Mouse (Mus musculus) layer of hippocampus, adult 9-11 months (tissue): ENCODE data around the gene Eif4a2.

Source experiments
- DNase-seq: peaks from one replicate; pipeline ENCODE4 v3.0.0; 2022

Gene Eif4a2

DNA sequence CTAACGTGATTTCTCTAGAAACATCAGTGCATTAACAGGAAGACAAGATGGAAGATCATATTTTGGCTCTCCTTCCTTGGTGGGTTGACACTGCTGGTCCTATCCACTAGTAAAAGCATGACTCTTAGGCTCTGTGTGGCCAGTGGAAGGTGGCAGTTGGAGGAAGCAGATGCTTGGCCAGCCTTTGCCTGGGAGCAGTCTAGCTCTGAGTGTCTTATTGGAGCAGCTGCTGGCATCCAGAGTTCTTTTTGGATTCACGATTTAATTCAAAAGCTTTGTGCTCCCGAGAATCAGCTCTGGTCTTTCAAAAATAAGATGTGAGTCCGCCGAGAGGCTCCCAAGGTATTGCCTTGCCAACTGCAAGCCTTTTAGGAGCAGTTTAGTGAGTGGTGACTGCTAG is 38.0 kb downstream of the Eif4a2 start:
- no peak for DNase-seq

DNA sequence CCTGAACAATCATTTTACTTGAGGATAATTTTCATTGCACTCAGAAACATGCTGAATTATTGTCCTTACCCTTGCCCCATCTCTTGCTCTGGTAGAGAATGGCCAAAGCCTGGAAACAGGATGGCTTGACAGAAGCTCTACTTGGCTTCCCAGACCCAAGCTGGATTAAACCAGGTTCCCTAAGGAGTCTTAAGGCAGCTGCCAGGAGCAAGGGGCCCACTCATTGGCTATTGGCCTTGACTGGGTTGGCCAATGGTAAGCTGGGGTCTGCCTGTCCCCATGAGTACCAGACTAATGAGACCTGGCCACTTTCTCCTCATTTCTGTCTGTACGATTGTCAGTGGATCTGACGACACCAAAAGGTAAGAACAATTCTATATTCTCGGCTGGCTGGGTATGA is 39.0 kb downstream of the Eif4a2 start, which contains the start of gene Adipoq:
Gene Adipoq, plus strand, starts transcription at position 257 of the 400 bp plus-strand sequence.
- DNase-seq, result no peak

DNA sequence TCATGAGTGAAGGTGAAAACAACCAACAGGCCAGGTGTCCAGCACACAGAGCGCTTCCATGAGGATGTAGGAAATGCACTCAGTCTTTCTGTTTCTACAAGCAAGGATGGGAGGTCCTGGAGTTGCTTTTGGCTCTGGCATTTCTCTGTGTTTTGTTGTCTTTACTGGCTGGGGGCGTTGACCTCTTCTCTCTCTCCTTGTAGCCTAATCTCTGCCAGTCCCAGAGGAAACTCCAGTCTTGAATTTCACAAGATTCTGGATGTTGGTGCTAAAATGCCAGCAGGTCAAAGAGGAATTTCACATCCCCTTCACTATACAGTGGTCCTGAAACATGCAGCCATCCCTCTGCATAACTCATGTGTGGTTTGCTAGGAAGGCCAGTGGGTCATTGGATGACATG is 41.7 kb downstream of the Eif4a2 start:
- no peak for DNase-seq

DNA sequence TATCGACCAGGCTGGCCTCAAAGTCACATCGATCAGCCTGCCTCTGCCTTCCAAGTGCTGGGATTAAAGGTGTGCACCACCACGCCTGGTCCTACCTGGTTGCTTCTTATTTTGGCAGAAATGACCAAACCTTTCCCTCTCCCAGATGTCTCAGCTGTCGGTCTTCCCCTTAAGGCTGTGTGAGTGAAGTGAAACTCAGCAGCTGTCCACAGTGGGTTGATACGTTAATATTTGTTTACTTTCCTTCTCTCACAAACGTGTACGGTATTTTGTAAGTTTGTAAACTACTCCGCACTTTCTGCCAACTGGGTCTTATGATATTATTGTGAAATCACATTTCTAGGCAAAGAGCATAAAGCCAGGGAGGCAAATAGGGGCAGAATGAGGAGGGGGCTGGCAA is 42.2 kb downstream of the Eif4a2 start:
- DNase-seq, result no peak

DNA sequence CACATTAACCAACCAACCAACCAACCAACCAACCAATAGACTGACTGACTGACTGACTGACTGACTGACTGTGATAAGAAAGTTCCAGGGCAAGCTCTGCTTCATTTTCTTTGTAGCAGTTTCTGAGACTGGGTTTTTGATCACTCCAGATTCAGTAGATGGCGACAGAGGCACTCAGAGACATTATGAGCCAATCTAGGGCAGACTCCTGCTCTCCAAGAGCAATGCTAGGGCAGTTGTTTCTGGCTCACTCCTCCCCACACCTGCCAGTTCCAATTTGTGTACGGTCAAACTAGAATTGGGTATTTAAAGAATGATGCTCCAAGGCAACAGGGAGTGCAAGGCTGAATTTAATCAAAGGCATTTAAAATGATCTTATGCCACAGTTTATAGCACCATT is 44.2 kb downstream of the Eif4a2 start:
- peak; percentile 54 for DNase-seq

GRCm38 (mm10) chr16:23154261-23154660 is 47.0 kb downstream of the Eif4a2 start:
- no peak for DNase-seq

DNA sequence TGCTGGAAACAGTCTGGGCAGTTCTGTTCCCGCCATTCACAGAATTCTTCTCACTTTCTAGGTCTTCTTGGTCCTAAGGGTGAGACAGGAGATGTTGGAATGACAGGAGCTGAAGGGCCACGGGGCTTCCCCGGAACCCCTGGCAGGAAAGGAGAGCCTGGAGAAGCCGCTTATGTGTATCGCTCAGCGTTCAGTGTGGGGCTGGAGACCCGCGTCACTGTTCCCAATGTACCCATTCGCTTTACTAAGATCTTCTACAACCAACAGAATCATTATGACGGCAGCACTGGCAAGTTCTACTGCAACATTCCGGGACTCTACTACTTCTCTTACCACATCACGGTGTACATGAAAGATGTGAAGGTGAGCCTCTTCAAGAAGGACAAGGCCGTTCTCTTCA is 49.8 kb downstream of the Eif4a2 start:
- no peak for DNase-seq

DNA sequence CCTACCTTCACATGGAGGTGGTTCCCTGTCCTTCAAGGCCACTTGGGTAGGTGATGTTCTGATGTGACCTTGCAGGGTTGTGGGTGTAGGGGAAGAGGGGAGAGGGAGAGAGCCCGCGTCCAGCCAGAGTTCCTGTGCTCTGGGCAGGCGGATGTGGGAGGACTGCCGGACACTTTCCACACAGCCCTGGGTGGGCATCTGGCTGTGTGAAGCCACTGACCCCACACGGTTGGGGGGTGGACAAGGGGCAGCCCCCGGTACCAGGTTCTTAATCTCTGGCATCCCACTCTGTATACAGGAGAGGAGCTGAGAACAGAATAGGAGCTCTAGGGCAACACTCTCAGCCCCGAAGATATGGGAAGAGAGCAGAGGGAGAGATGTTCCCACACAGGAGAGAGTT is 51.0 kb downstream of the Eif4a2 start:
- no peak for DNase-seq

- no peak for DNase-seq
Measured at GRCm38 (mm10) chr16:23158957-23159356, 51.7 kb downstream of the Eif4a2 start.

DNA sequence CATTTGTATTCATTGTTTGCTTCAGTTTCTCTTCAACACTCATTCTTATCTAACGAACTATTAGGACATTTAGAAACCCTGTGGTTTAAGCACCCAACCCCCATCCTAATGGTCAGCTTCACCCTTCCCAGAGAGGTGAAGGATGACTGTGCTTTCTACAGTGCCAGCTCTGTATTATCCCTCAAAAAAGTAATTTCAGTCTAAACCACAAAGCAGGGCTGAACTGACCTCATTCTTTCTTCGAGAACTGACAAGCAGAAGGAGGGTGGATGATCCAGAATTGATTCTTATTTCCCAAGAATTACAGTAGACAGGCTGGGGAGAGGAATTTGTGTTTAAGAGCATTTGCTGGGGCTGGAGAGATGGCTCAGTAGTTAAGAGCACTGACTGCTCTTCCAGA is 52.5 kb downstream of the Eif4a2 start:
- no peak for DNase-seq

DNA sequence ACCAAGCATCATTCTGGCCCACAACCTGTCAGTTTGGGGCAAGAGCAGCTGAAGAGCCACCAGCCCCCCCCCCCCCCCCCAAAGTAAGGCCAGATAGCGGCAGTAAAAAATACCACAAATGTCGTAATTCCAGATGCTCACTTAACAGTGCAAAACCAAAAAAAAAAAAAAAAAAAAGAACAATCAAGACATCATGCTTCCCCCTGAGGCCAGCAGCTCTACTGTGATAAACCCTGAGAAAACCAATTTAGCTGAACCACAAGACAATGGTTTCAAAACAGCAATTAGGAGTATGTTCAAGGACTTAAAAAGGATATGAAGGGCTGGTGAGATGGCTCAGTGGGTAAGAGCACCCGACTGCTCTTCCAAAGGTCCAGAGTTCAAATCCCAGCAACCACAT is 54.9 kb downstream of the Eif4a2 start:
- no peak for DNase-seq
